In the genomic region with DNA sequence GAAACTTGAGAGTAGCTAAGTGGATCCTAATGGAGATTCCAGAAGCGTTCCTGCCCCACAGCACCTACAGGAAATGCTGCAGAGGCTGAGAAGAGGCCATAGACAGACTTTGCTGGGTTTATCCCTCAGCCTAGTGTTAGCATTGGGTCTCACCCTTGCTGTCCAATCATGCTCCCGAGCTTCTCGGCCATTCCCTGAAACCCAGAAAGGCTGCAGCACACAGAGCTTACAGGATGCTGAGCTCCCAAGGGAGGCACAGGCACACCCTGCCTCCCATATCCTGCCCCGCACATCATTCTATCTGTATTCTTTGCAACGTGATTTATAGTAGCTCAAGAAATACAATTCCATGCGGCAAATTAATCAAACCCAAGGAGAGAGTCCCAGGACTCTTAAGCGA, we compare ENCODE assay signal across 19 mouse cellular contexts. TPM values are rescaled to one million over a fixed set of nuclear protein-coding genes. Genes with fewer than 3 reads are reported as not detected.
A peak's percentile ranks its signal among the peaks of the same experiment; 100 is the strongest.
DNase-seq lines count a peak whose midpoint lies in the region; ATAC-seq and TF ChIP-seq lines count a peak whose summit lies in the region.
"Had no signal": no experiment of that assay in that cellular context is flagged by ENCODE, and none has a peak within 500 bp of the region (broad histone marks: within the 10 kb centered on the region; RNA-seq: fewer than 3 reads in every experiment).

No protein-coding gene starts in this region.

- H3K36me3 ChIP-seq in embryonic facial prominence, embryonic 13.5 days, result peaks cover 73% of the 10 kb centered on the region
- H3K36me3 ChIP-seq in embryonic facial prominence, embryonic 10.5 days (replicated peaks), result peaks cover 85% of the 10 kb centered on the region
- H3K36me3 ChIP-seq in kidney, embryonic 15.5 days, result peaks cover 67% of the 10 kb centered on the region

- peak overlapping the region; percentile 4; the same call in 1 of the 2 replicates for H3K27ac ChIP-seq in embryonic facial prominence, embryonic 13.5 days
- H3K27ac ChIP-seq in embryonic facial prominence, embryonic 10.5 days (replicated peaks), result no peak overlapping the region
- peak overlapping the region; percentile 78 for H3K27ac ChIP-seq in kidney, embryonic 15.5 days
- H3K27ac ChIP-seq in embryonic fibroblast, embryonic 13.5 days (ENCODE audit: insufficient read depth, low read length), result peak overlapping the region; percentile 52
- H3K27ac ChIP-seq: forebrain, embryonic 10.5 days; hindbrain, embryonic 15.5 days had no signal

- ATAC-seq in embryonic facial prominence, embryonic 13.5 days (ENCODE audit: insufficient number of reproducible peaks, insufficient read depth, low FRiP score, low TSS enrichment, low read depth), result no peak
- ATAC-seq in kidney, embryonic 15.5 days (replicated peaks; ENCODE audit: low FRiP score), result peak; percentile 44; the same call in 1 of the 2 replicates
- ATAC-seq: forebrain, embryonic 16.5 days; liver, postnatal 0 days; midbrain, embryonic 16.5 days had no signal

- TF ChIP-seq POLR2A in embryonic fibroblast, embryonic 13.5 days (IDR thresholded peaks at IDR 0.05; ENCODE audit: low read depth, low read length), result no peak

- WGBS in embryonic facial prominence, embryonic 13.5 days, result 66% methylated on average over 7 of the region's 7 CpGs
- whole genome bisulfite sequencing in embryonic facial prominence, embryonic 10.5 days, result 74% methylated on average over 7 of the region's 7 CpGs
- 21% methylated on average over 7 of the region's 7 CpGs for WGBS in kidney, embryonic 15.5 days

- TF ChIP-seq CTCF in embryonic fibroblast, embryonic 13.5 days (IDR thresholded peaks at IDR 0.05; ENCODE audit: borderline replicate concordance, insufficient read depth, low read length), result no peak

- H3K4me1 ChIP-seq in embryonic facial prominence, embryonic 13.5 days, result 0 out of 2 replicates have a peak, but pooled peaks cover 12% of the 10 kb centered on the region
- peaks cover 17% of the 10 kb centered on the region for H3K4me1 ChIP-seq in embryonic facial prominence, embryonic 10.5 days
- peaks cover 29% of the 10 kb centered on the region for H3K4me1 ChIP-seq in kidney, embryonic 15.5 days
- H3K4me1 ChIP-seq in embryonic fibroblast, embryonic 13.5 days (ENCODE audit: control insufficient read depth, insufficient read depth, low read length), result peaks cover 8% of the 10 kb centered on the region; the same call in 1 of the 2 replicates
- H3K4me1 ChIP-seq: hindbrain, embryonic 15.5 days had no signal

- no peaks in the 10 kb centered on the region for H3K27me3 ChIP-seq in embryonic facial prominence, embryonic 13.5 days
- H3K27me3 ChIP-seq in embryonic facial prominence, embryonic 10.5 days (replicated peaks; ENCODE audit: low read depth, poor library complexity, severe bottlenecking), result no peaks in the 10 kb centered on the region
- no peaks in the 10 kb centered on the region for H3K27me3 ChIP-seq in kidney, embryonic 15.5 days
- H3K27me3 ChIP-seq: hindbrain, embryonic 15.5 days had no signal

- no peak overlapping the region for H3K4me3 ChIP-seq in embryonic facial prominence, embryonic 13.5 days
- no peak overlapping the region for H3K4me3 ChIP-seq in embryonic facial prominence, embryonic 10.5 days
- H3K4me3 ChIP-seq in kidney, embryonic 15.5 days (replicated peaks), result no peak overlapping the region
- H3K4me3 ChIP-seq in embryonic fibroblast, embryonic 13.5 days (ENCODE audit: insufficient read depth, low read length), result no peak overlapping the region
- H3K4me3 ChIP-seq: forebrain, embryonic 10.5 days; hindbrain, embryonic 15.5 days had no signal

- no peaks in the 10 kb centered on the region for H3K9me3 ChIP-seq in embryonic facial prominence, embryonic 13.5 days
- H3K9me3 ChIP-seq in embryonic facial prominence, embryonic 10.5 days, result no peaks in the 10 kb centered on the region
- H3K9me3 ChIP-seq in kidney, embryonic 15.5 days (replicated peaks), result no peaks in the 10 kb centered on the region
- H3K9me3 ChIP-seq: forebrain, embryonic 10.5 days; hindbrain, embryonic 15.5 days had no signal

- no peak overlapping the region for H3K9ac ChIP-seq in embryonic facial prominence, embryonic 13.5 days
- H3K9ac ChIP-seq in kidney, embryonic 15.5 days, result no peak overlapping the region
- H3K9ac ChIP-seq: hindbrain, embryonic 15.5 days; liver, postnatal 0 days had no signal

- no peak overlapping the region for H3K4me2 ChIP-seq in embryonic facial prominence, embryonic 13.5 days
- H3K4me2 ChIP-seq in kidney, embryonic 15.5 days, result no peak overlapping the region
- H3K4me2 ChIP-seq: hindbrain, embryonic 15.5 days; liver, embryonic 11.5 days had no signal

- no peak for DNase-seq in embryonic facial prominence, embryonic 10.5 days (ENCODE audit: low spot score)
- DNase-seq in kidney, adult 18-20 months, result no peak
- peak; percentile 9 for DNase-seq in heart, postnatal 25 days (ENCODE audit: low spot score)
- no peak for DNase-seq in embryo, embryonic 10.5 days (ENCODE audit: low spot score)
- DNase-seq in liver, result no peak
- DNase-seq: adrenal gland, postnatal 14 days; cerebellum, adult 2 months; cerebellum, postnatal 36 days; gastrocnemius, postnatal 25 days; liver, postnatal 0 days; thymus, postnatal 25 days had no signal

- intact Hi-C loops in heart, postnatal 25 days (cut with DNase I), result loop anchor here (5.0 kb wide), 1 partner anchor 36 kb away; no protein-coding TSS in a partner anchor

RNA-seq across cellular contexts. Expression of gene Ubr2, which starts 13.9 kb away (rescaled TPM):
- 18.6 and 19.0 TPM in 2 replicates for polyA plus RNA-seq in embryonic facial prominence, embryonic 13.5 days (2015; fragmentation: Nextera tagmentation; extraction: Ambion mirVana)
- polyA plus RNA-seq in embryonic facial prominence, embryonic 10.5 days (2016; fragmentation: Nextera tagmentation; extraction: Ambion mirVana), result 16.2 and 18.2 TPM in 2 replicates
- polyA plus RNA-seq in kidney, embryonic 15.5 days (2015; fragmentation: Nextera tagmentation; extraction: Ambion mirVana), result 18.9 and 21.7 TPM in 2 replicates
- polyA plus RNA-seq in embryonic fibroblast, embryonic 13.5 days (2011; ENCODE audit: insufficient read length, low read depth, missing spikeins), result 69.1 and 71.8 TPM in 2 replicates
- 10 to 100 TPM; 65.7 to 73.5 TPM for total RNA-seq in heart, postnatal 25 days (2021)
